In genomic region chr5:29378298-29379036, GRCm38 (mm10) we compare ENCODE assay signal across 8 mouse cellular contexts. TPM values are rescaled to one million over a fixed set of nuclear protein-coding genes. Genes with fewer than 3 reads are reported as not detected.
DNase-seq lines count a peak whose midpoint lies in the region; ATAC-seq and TF ChIP-seq lines count a peak whose summit lies in the region.

Gene Lmbr1, minus strand, starts transcription at chr5:29378390.

- DNase-seq in NIH3T3 (ENCODE audit: low read depth) = peak; percentile 94
- DNase-seq in cerebellum, adult 9-11 months = peak; percentile 93
- peak; percentile 96 for DNase-seq in hindbrain, embryonic 10.5 days (ENCODE audit: low spot score)
- peak; percentile 78 for DNase-seq in layer of hippocampus, adult 9-10 months (ENCODE audit: low spot score)
- peak; percentile 71 to 73 for DNase-seq in thymus, adult 18-20 months

- peaks cover 3% of the 10 kb centered on the region; the same call in 1 of the 2 replicates for H3K36me3 ChIP-seq in hindbrain, embryonic 10.5 days
- no peaks in the 10 kb centered on the region for H3K36me3 ChIP-seq in lung, embryonic 15.5 days

- H3K27me3 ChIP-seq in hindbrain, embryonic 10.5 days (ENCODE audit: insufficient read depth, poor library complexity, severe bottlenecking) = peaks cover 10% of the 10 kb centered on the region; the same call in 1 of the 2 replicates
- H3K27me3 ChIP-seq in lung, embryonic 15.5 days = no peaks in the 10 kb centered on the region

- H3K4me2 ChIP-seq in lung, embryonic 15.5 days = peak within 1 kb of the TSS; percentile 88

- no peak for TF ChIP-seq CTCF in olfactory bulb, adult 2 months (IDR thresholded peaks at IDR 0.05; ENCODE audit: insufficient read depth, low read depth, low read length)

- peak within 1 kb of the TSS; percentile 64 for H3K4me3 ChIP-seq in hindbrain, embryonic 10.5 days
- H3K4me3 ChIP-seq in lung, embryonic 15.5 days = peak within 1 kb of the TSS; percentile 60
- peak within 1 kb of the TSS; percentile 91 for H3K4me3 ChIP-seq in olfactory bulb, adult 2 months (ENCODE audit: insufficient read depth, low read depth, low read length)

- 1% methylated on average over 40 of the region's 40 CpGs for WGBS in hindbrain, embryonic 10.5 days
- 1% methylated on average over 40 of the region's 40 CpGs for WGBS in lung, embryonic 15.5 days
- 2% methylated on average over 40 of the region's 40 CpGs for WGBS in olfactory bulb, adult 2 months

- H3K4me1 ChIP-seq in hindbrain, embryonic 10.5 days (replicated peaks) = peaks cover 16% of the 10 kb centered on the region
- H3K4me1 ChIP-seq in lung, embryonic 15.5 days = peaks cover 12% of the 10 kb centered on the region
- H3K4me1 ChIP-seq in olfactory bulb, adult 2 months (ENCODE audit: control insufficient read depth, insufficient read depth, low read length) = peaks cover 10% of the 10 kb centered on the region

- peak; percentile 96 for ATAC-seq in frontal cortex, adult (ENCODE audit: low TSS enrichment)
- peak; percentile 97 for ATAC-seq in lung, embryonic 15.5 days (ENCODE audit: borderline replicate concordance, extremely low read depth, low FRiP score, low TSS enrichment)

- peak within 1 kb of the TSS; percentile 61 for H3K9ac ChIP-seq in lung, embryonic 15.5 days

- H3K9me3 ChIP-seq in hindbrain, embryonic 10.5 days = no peaks in the 10 kb centered on the region
- no peaks in the 10 kb centered on the region for H3K9me3 ChIP-seq in lung, embryonic 15.5 days

- H3K27ac ChIP-seq in hindbrain, embryonic 10.5 days = peak within 1 kb of the TSS; percentile 88
- peak within 1 kb of the TSS; percentile 73 for H3K27ac ChIP-seq in lung, embryonic 15.5 days
- H3K27ac ChIP-seq in olfactory bulb, adult 2 months (ENCODE audit: insufficient read depth, low read depth, low read length) = peak within 1 kb of the TSS; percentile 62

- peak; percentile 79 for TF ChIP-seq POLR2A in olfactory bulb, adult 2 months (IDR thresholded peaks at IDR 0.05; ENCODE audit: insufficient read depth, low read depth, low read length)

RNA-seq across cellular contexts. Expression of gene Lmbr1, which starts in this region (rescaled TPM):
- polyA plus RNA-seq in hindbrain, embryonic 10.5 days (2016; fragmentation: Nextera tagmentation; extraction: Ambion mirVana) = 9.0 and 11.0 TPM in 2 replicates
- 9.8 and 11.6 TPM in 2 replicates for polyA plus RNA-seq in lung, embryonic 15.5 days (2015; fragmentation: Nextera tagmentation; extraction: Ambion mirVana)
- polyA plus RNA-seq in olfactory bulb, adult 2 months (2012; ENCODE audit: insufficient read depth, insufficient read length, low replicate concordance, missing spikeins) = not detected in 2 replicates

Comparison
In these comparisons a context has a peak if more than half of its experiments do, and no peak if none do; other contexts are left out.
1. Peak in every context shown above with its lines: DNase-seq, ATAC-seq, H3K4me3 ChIP-seq and H3K27ac ChIP-seq.
2. RNA of gene Lmbr1 (polyA plus RNA-seq): 9.8 to 11.6 TPM in lung, embryonic 15.5 days and 9.0 to 11.0 TPM in hindbrain, embryonic 10.5 days; not detected in olfactory bulb, adult 2 months; every median in the first group is over 10 times any median in the second.